Mouse (Mus musculus): ENCODE measurements around the gene Aif1. TPM values are rescaled to one million over a fixed set of nuclear protein-coding genes. Genes with fewer than 3 reads are reported as not detected.

Aif1 gene
- polyA plus RNA-seq, 1 experiment, result 2.1 TPM

DNA sequence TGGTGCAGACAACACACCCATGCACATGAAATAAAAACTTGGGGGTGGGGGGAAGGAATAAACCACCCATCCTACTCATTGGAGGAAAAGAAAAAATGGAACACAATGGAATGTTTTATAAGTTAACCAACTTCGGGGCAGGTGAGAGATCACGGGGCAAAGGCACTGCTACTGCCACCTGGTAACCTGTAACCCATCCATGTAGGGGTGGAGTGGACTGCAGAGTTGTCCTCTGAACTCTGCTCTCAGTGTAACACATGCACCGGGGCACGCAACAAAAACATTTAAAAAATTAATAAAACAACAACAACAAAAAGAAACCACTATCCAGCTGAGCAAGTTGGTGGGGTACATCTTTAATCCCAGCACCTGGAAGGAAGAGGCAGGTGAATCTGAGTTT is 23.7 kb downstream of the Aif1 start:
- H3K27me3 ChIP-seq (ENCODE audit: control insufficient read depth, insufficient read depth, low read length, poor library complexity, severe bottlenecking), result no peaks in the 10 kb centered on the region
- no peak overlapping the region for H3K9ac ChIP-seq (ENCODE audit: low read depth, poor library complexity, severe bottlenecking)
- H3K4me3 ChIP-seq (ENCODE audit: low read depth, low read length), result no peak overlapping the region
- H3K9me3 ChIP-seq (replicated peaks; ENCODE audit: control insufficient read depth, insufficient read depth, low read length, poor library complexity, severe bottlenecking), result no peaks in the 10 kb centered on the region
- no peak for TF ChIP-seq EP300 (IDR thresholded peaks at IDR 0.05; ENCODE audit: insufficient read depth, low read depth, low read length)
- TF ChIP-seq POLR2A (IDR thresholded peaks at IDR 0.05; ENCODE audit: insufficient read depth, low read length), result no peak
- no peak for TF ChIP-seq CTCF (IDR thresholded peaks at IDR 0.05; ENCODE audit: low read depth, low read length)
- no peak overlapping the region for H3K27ac ChIP-seq (ENCODE audit: insufficient read depth, low read length)
- peaks cover 90% of the 10 kb centered on the region for H3K36me3 ChIP-seq (ENCODE audit: control insufficient read depth, insufficient read depth, low read length, poor library complexity, severe bottlenecking)
- H3K4me1 ChIP-seq (ENCODE audit: control insufficient read depth, insufficient read depth, low read length), result no peaks in the 10 kb centered on the region

- Histone ChIP-seq H3K27ac (ENCODE audit: insufficient read depth, low read length) (no peak overlapping the region), H3K4me3 (ENCODE audit: low read depth, low read length) (no peak overlapping the region), H3K9ac (ENCODE audit: low read depth, poor library complexity, severe bottlenecking) (no peak overlapping the region), H3K9me3 (replicated peaks; ENCODE audit: control insufficient read depth, insufficient read depth, low read length, poor library complexity, severe bottlenecking) (no peaks in the 10 kb centered on the region), H3K36me3 (ENCODE audit: control insufficient read depth, insufficient read depth, low read length, poor library complexity, severe bottlenecking) (peaks cover 89% of the 10 kb centered on the region), H3K4me1 (ENCODE audit: control insufficient read depth, insufficient read depth, low read length) (no peaks in the 10 kb centered on the region), H3K27me3 (ENCODE audit: control insufficient read depth, insufficient read depth, low read length, poor library complexity, severe bottlenecking) (no peaks in the 10 kb centered on the region)
- TF ChIP-seq EP300 (IDR thresholded peaks at IDR 0.05; ENCODE audit: insufficient read depth, low read depth, low read length) (no peak), POLR2A (IDR thresholded peaks at IDR 0.05; ENCODE audit: insufficient read depth, low read length) (no peak), CTCF (IDR thresholded peaks at IDR 0.05; ENCODE audit: low read depth, low read length) (no peak)
These were observed 27.8 kb downstream of the Aif1 start for GRCm38 (mm10) chr17:35147922-35148639.

DNA sequence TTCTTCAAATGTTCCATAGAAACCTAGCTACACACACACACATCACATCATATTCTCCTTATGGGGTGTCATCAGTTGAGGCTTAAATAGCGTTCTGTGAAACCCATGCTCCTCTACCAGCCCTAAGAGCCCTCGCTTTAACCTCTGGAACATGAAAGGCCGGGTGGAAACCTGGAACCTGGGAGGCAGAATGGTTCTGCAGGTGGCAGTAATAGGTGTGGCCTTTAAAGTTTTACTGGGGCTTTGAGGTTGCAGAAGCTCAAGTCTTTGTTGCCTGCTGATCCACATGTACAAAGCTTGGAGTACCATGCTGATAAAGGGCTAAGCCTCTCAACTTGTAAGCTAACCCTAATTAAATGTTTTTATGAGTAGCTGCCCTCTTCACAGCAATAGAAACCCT is 28.5 kb downstream of the Aif1 start:
- no peak overlapping the region for H3K9ac ChIP-seq (ENCODE audit: low read depth, poor library complexity, severe bottlenecking)
- H3K4me3 ChIP-seq (ENCODE audit: low read depth, low read length), result no peak overlapping the region
- TF ChIP-seq POLR2A (IDR thresholded peaks at IDR 0.05; ENCODE audit: insufficient read depth, low read length) (no peak), CTCF (IDR thresholded peaks at IDR 0.05; ENCODE audit: low read depth, low read length) (no peak), EP300 (IDR thresholded peaks at IDR 0.05; ENCODE audit: insufficient read depth, low read depth, low read length) (no peak)
- H3K27me3 ChIP-seq (ENCODE audit: control insufficient read depth, insufficient read depth, low read length, poor library complexity, severe bottlenecking), result no peaks in the 10 kb centered on the region
- peaks cover 89% of the 10 kb centered on the region for H3K36me3 ChIP-seq (ENCODE audit: control insufficient read depth, insufficient read depth, low read length, poor library complexity, severe bottlenecking)
- H3K9me3 ChIP-seq (replicated peaks; ENCODE audit: control insufficient read depth, insufficient read depth, low read length, poor library complexity, severe bottlenecking), result no peaks in the 10 kb centered on the region
- H3K4me1 ChIP-seq (ENCODE audit: control insufficient read depth, insufficient read depth, low read length), result no peaks in the 10 kb centered on the region
- H3K27ac ChIP-seq (ENCODE audit: insufficient read depth, low read length), result no peak overlapping the region

- Histone ChIP-seq H3K27ac (ENCODE audit: insufficient read depth, low read length) (no peak overlapping the region), H3K4me3 (ENCODE audit: low read depth, low read length) (no peak overlapping the region), H3K27me3 (ENCODE audit: control insufficient read depth, insufficient read depth, low read length, poor library complexity, severe bottlenecking) (no peaks in the 10 kb centered on the region), H3K9me3 (replicated peaks; ENCODE audit: control insufficient read depth, insufficient read depth, low read length, poor library complexity, severe bottlenecking) (no peaks in the 10 kb centered on the region), H3K4me1 (ENCODE audit: control insufficient read depth, insufficient read depth, low read length) (no peaks in the 10 kb centered on the region), H3K9ac (ENCODE audit: low read depth, poor library complexity, severe bottlenecking) (no peak overlapping the region), H3K36me3 (ENCODE audit: control insufficient read depth, insufficient read depth, low read length, poor library complexity, severe bottlenecking) (peaks cover 87% of the 10 kb centered on the region)
- no peak for TF ChIP-seq CTCF (IDR thresholded peaks at IDR 0.05; ENCODE audit: low read depth, low read length)
These were observed 29.7 kb downstream of the Aif1 start for GRCm38 (mm10) chr17:35146139-35146538.

DNA sequence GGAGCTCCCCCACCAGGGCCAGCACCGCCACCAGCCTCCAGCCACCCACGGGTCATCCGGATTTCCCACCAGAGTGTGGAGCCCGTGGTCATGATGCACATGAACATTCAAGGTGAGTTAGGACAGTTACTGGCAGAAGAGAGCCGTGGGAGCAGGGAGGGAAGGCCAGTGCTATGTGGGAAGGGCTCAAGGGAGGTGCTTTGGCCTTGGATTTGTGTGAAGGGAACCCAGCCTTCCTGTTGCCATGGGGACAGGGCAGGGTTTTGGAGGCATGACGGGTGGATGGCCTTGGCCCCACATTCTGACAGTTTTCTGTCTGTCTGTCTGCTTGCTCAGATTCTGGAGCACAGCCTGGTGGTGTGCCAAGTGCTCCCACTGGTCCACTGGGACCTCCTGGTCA is 33.9 kb downstream of the Aif1 start:
- Histone ChIP-seq H3K27me3 (ENCODE audit: control insufficient read depth, insufficient read depth, low read length, poor library complexity, severe bottlenecking) (no peaks in the 10 kb centered on the region), H3K27ac (ENCODE audit: insufficient read depth, low read length) (no peak overlapping the region), H3K36me3 (ENCODE audit: control insufficient read depth, insufficient read depth, low read length, poor library complexity, severe bottlenecking) (peaks cover 78% of the 10 kb centered on the region), H3K4me1 (ENCODE audit: control insufficient read depth, insufficient read depth, low read length) (no peaks in the 10 kb centered on the region), H3K9me3 (replicated peaks; ENCODE audit: control insufficient read depth, insufficient read depth, low read length, poor library complexity, severe bottlenecking) (no peaks in the 10 kb centered on the region), H3K4me3 (ENCODE audit: low read depth, low read length) (no peak overlapping the region), H3K9ac (ENCODE audit: low read depth, poor library complexity, severe bottlenecking) (no peak overlapping the region)
- no peak for TF ChIP-seq CTCF (IDR thresholded peaks at IDR 0.05; ENCODE audit: low read depth, low read length)
- no peak for TF ChIP-seq POLR2A (IDR thresholded peaks at IDR 0.05; ENCODE audit: insufficient read depth, low read length)
- no peak for TF ChIP-seq EP300 (IDR thresholded peaks at IDR 0.05; ENCODE audit: insufficient read depth, low read depth, low read length)

DNA sequence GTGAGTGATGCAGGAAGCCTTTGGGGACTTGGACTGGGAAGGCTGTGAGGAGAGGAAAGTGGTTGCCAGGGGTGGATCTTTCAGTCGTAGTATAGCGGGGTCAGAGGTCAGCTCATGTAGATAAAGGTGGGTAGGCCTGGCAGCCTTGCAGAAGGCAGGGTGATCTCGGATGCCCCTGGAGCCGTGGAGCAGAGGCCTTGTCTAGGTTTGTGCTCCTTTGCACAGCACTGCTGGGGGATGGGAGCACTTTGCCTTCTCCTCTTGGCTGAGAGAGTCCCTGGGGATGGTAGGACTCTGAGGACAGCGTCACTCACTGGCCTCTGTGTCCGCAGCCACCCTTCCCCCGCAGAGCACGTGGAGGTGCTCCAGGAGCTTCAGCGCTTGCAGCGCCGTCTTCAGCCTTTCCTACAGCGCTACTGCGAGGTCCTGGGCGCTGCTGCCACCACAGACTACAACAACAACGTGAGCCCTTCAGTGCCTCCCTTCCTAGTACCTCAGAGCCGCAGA is 35.3 kb downstream of the Aif1 start:
- TF ChIP-seq EP300 (IDR thresholded peaks at IDR 0.05; ENCODE audit: insufficient read depth, low read depth, low read length) (no peak), POLR2A (IDR thresholded peaks at IDR 0.05; ENCODE audit: insufficient read depth, low read length) (no peak), CTCF (IDR thresholded peaks at IDR 0.05; ENCODE audit: low read depth, low read length) (no peak)
- Histone ChIP-seq H3K36me3 (ENCODE audit: control insufficient read depth, insufficient read depth, low read length, poor library complexity, severe bottlenecking) (peaks cover 63% of the 10 kb centered on the region), H3K27me3 (ENCODE audit: control insufficient read depth, insufficient read depth, low read length, poor library complexity, severe bottlenecking) (no peaks in the 10 kb centered on the region), H3K9ac (ENCODE audit: low read depth, poor library complexity, severe bottlenecking) (no peak overlapping the region), H3K4me1 (ENCODE audit: control insufficient read depth, insufficient read depth, low read length) (peaks cover 1% of the 10 kb centered on the region), H3K9me3 (replicated peaks; ENCODE audit: control insufficient read depth, insufficient read depth, low read length, poor library complexity, severe bottlenecking) (no peaks in the 10 kb centered on the region), H3K4me3 (ENCODE audit: low read depth, low read length) (no peak overlapping the region), H3K27ac (ENCODE audit: insufficient read depth, low read length) (no peak overlapping the region)
